Mouse (Mus musculus): ENCODE data around the gene Ddx54.

GRCm38 (mm10) chr5:120586741-120587615 is 25.6 kb upstream of the Ddx54 start:
- TF ChIP-seq GATA1 (IDR thresholded peaks at IDR 0.05; ENCODE audit: low read length), result no peak
- peak; percentile 40; the same call in 2 of the 3 replicates for TF ChIP-seq TAL1 (IDR thresholded peaks at IDR 0.05; ENCODE audit: low read length)

Measured in erythroblast, embryonic 14.5 days (primary cell).